Mouse (Mus musculus) cerebellum, adult 2 months (tissue): ENCODE measurements at regions not wholly inside any gene's neighbourhood (a gene's known extent, or its start where the extent isn't known, plus 50 kb on each side); places are given as distances from the start of the nearest gene placed in this dataset.

Experiments
- CTCF ChIP-seq: fragments of 200-500 bp; IDR thresholded peaks from 2 replicates; pipeline ENCODE4 v1.5.1; 2011; ENCODE audit warnings: low read depth, mild to moderate bottlenecking, control low read depth, low read length, moderate library complexity, borderline replicate concordance; ENCODE audit not compliant: insufficient read depth
- POLR2A ChIP-seq: fragments of 200-500 bp; IDR thresholded peaks from 2 replicates; pipeline ENCODE4 v1.6.1; 2011; ENCODE audit warnings: low read length, control low read depth, borderline replicate concordance; ENCODE audit not compliant: insufficient read depth

DNA sequence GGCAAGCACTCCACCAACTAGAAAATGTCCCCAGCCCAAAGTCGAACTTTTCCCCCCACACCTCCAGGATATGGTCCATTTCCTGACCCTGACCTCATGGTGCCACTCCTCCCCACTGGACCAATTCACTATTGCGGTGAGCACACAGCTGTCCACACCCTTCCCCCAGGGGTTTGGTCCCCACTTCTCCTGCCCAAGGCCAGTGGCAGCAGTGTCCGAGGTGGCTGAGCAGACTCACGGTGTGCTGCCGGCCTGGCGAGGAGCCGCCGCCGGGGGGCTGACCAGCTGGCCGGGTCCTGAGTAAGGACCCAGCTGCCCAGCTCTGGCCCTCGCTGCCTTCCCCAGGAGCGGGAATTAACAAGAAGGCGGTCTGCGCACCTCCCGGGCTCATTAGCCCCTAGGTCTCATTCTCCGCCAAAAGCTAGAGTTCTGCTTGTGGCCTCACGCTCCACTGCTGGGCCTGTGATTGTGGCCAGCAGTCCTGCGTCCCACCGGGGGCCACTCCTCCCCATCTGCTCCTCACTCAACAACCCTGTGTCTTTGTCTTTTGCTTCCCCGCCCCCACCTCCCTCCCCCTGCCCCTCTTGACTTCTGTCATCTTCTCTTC, 73.3 kb upstream of the Lhx5 start:
- no peak for TF ChIP-seq POLR2A
- TF ChIP-seq CTCF, result no peak
